Mouse (Mus musculus) forebrain, embryonic 11.5 days (tissue): Measurements from ENCODE around the gene Casp8ap2. TPM values are rescaled to one million over a fixed set of nuclear protein-coding genes. Genes with fewer than 3 reads are reported as not detected.

Experiments
- ATAC-seq: fragments of 200-750 bp; cut with Nextera tagmentation; replicated peaks from 2 replicates; pipeline ENCODE4 v1.8.0; 2017; ENCODE audit warnings: moderate TSS enrichment; ENCODE audit not compliant: low FRiP score
- DNase-seq: peaks from one replicate; pipeline ENCODE4 v3.0.0-alpha.2; 2017; ENCODE audit warnings: low spot score
- H3K27ac ChIP-seq: fragments of 300-500 bp; sonication (generic); 2 replicates; pipeline ENCODE4 v1.5.1; 2014; ENCODE audit warnings: low read depth, low read length
- H3K27me3 ChIP-seq: fragments of 300-500 bp; sonication (generic); 2 replicates; pipeline ENCODE4 v1.6.1; 2014; ENCODE audit warnings: mild to moderate bottlenecking, low read length, mixed read lengths; ENCODE audit not compliant: control insufficient read depth, insufficient read depth
- H3K36me3 ChIP-seq: fragments of 300-500 bp; sonication (generic); 2 replicates; pipeline ENCODE4 v1.6.1; 2014; ENCODE audit warnings: mild to moderate bottlenecking, low read length, moderate library complexity, mixed read lengths; ENCODE audit not compliant: control insufficient read depth, insufficient read depth
- H3K4me1 ChIP-seq: fragments of 300-500 bp; sonication (generic); replicated peaks from 2 replicates; pipeline ENCODE4 v1.6.1; 2014; ENCODE audit warnings: low read length, mixed read lengths; ENCODE audit not compliant: control insufficient read depth, insufficient read depth
- H3K4me2 ChIP-seq: fragments of 300-500 bp; sonication (generic); 2 replicates; pipeline ENCODE4 v1.6.1; 2014; ENCODE audit warnings: low read depth, mild to moderate bottlenecking, low read length, moderate library complexity, mixed read lengths; ENCODE audit not compliant: severe bottlenecking
- H3K4me3 ChIP-seq: fragments of 300-500 bp; sonication (generic); 2 replicates; pipeline ENCODE4 v1.5.1; 2014; ENCODE audit warnings: low read depth, low read length
- H3K9ac ChIP-seq: fragments of 300-500 bp; sonication (generic); 2 replicates; pipeline ENCODE4 v1.6.1; 2014; ENCODE audit warnings: low read length
- H3K9me3 ChIP-seq: fragments of 300-500 bp; sonication (generic); 2 replicates; pipeline ENCODE4 v1.6.1; 2016; ENCODE audit warnings: low read length, mixed read lengths; ENCODE audit not compliant: control insufficient read depth
- WGBS: fragments of 180-500 bp; shearing (Covaris S2); extraction: QIAGEN DNeasy Blood & Tissue Kit; methylation state at CpG from one replicate; pipeline ENCODE4 v1.1.7; 2014; 5-methylcytosine and 5-hydroxymethylcytosine counted together
- polyA plus RNA-seq: library from polyadenylated mRNA; unstranded; fragments of >200 nt; fragmentation: Nextera tagmentation; extraction: Ambion mirVana; gene quantifications from 2 replicates; pipeline ENCODE4 v1.2.1, GENCODE M21; 2014

Gene Casp8ap2
- polyA plus RNA-seq, 1 experiment from 2014 or later: 70.2 TPM

DNA sequence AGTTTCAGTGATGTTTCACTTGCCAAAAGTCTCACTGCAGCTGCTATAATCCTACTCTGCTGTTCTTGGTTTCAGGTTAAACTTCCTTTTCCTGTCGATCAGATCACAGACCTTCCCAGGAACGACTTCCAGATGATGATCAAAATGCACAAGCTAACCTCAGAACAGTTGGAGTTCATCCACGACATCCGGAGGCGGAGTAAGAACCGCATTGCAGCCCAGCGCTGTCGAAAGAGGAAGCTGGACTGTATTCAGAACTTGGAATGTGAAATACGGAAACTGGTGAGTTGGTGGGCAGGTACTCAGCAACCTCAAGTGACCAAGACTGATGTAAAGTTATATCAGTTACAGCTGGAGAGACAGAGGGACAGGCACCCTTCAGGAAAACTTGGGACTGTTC, 40.1 kb upstream of the Casp8ap2 start:
- no peak overlapping the region for H3K4me3 ChIP-seq
- H3K9ac ChIP-seq: no peak overlapping the region
- 82% methylated on average over 9 of the region's 9 CpGs for WGBS
- H3K27me3 ChIP-seq: no peaks in the 10 kb centered on the region
- H3K4me1 ChIP-seq: peaks cover 8% of the 10 kb centered on the region; the same call in 1 of the 2 replicates
- H3K4me2 ChIP-seq: no peak overlapping the region
- ATAC-seq (no peak), DNase-seq (no peak)
- H3K36me3 ChIP-seq: no peaks in the 10 kb centered on the region
- H3K27ac ChIP-seq: no peak overlapping the region
- no peaks in the 10 kb centered on the region for H3K9me3 ChIP-seq

DNA sequence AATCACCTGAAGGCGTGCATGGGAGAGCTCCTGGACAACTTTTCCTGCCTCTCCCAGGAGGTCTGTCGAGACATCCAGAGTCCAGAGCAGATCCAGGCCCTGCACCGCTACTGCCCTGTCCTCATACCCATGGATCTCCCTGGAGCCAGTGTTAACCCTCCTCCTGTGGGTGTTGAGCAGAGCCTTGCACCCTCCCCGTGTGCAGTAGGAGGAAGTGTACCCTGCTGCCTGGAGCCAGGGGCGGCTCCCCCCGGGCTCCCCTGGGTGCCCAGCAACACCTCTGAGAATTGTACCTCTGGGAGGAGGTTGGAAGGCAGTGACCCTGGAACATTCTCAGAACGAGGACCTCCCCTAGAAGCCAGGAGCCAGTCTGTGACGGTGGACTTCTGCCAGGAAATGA, 35.4 kb upstream of the Casp8ap2 start:
- H3K9ac ChIP-seq: no peak overlapping the region
- ATAC-seq (no peak), DNase-seq (no peak)
- H3K4me3 ChIP-seq: no peak overlapping the region
- H3K4me2 ChIP-seq: no peak overlapping the region
- H3K4me1 ChIP-seq: 0 out of 2 replicates have a peak, but pooled peaks cover 4% of the 10 kb centered on the region
- H3K27me3 ChIP-seq: no peaks in the 10 kb centered on the region
- H3K27ac ChIP-seq: no peak overlapping the region
- WGBS: 90% methylated on average over 8 of the region's 8 CpGs
- H3K9me3 ChIP-seq: no peaks in the 10 kb centered on the region
- no peaks in the 10 kb centered on the region for H3K36me3 ChIP-seq

DNA sequence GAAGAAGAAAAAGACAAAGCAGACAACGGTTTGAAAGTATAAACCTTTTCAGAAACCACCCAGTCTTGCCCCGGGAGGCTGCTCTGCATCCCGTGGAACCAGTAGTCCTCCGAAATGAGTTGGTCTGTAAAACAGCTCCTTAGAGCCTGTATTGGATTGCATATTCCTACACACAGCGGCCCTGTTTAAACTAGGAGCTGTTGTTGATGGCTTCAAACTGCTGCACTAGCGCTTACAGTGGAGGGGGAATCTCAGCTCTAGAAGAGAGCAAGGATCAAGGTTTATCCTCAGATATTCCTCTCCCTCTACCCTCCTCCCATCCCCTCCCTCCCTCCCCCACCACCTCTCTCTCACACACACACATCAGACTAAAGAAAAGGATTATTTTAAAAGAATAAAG, 31.1 kb upstream of the Casp8ap2 start:
- Histone ChIP-seq H3K36me3 (no peaks in the 10 kb centered on the region), H3K4me3 (no peak overlapping the region), H3K9ac (no peak overlapping the region), H3K27ac (no peak overlapping the region), H3K9me3 (no peaks in the 10 kb centered on the region), H3K4me2 (no peak overlapping the region), H3K4me1 (0 out of 2 replicates have a peak, but pooled peaks cover 4% of the 10 kb centered on the region), H3K27me3 (no peaks in the 10 kb centered on the region)
- 71% methylated on average over 6 of the region's 6 CpGs for WGBS
- no peak for ATAC-seq
- DNase-seq: no peak

DNA sequence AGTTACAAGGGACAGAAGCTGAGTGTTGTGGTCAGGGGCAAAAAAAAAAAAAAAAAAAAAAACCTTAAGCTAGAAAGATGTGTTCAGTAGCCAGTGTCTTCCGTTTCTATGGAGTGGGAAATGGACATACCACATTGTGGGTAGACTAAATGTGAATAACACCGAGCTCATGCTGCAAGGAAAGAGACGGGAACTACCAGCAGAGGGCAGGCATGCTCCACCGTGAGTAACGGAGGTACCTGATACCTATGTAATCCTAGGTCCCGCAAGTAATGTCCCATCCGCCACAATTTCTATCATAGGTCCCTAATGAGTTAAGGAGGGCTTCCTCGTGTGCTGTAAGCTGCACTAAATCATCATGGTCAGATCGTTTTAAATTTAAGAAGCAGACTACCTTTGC, 28.7 kb upstream of the Casp8ap2 start:
- peak; percentile 75 for DNase-seq

DNA sequence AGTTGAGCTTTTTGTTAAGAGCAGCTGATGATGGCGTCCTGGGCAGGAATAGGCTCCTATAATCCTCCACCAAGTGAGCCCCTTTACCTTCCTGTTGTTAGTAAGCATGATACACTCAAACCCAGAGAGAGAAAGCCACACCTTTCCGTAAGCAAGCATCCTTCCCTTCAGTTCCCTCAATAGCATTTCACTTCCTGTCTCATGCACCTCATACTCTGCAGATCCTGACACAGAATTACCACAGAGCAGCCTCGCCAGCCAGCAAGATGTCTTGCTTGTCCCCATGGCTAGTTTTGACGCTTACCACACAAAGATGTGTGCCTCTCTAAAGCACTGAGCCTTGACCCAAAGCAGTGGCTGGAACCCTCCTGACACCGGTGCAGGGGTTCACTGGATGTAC, 27.7 kb upstream of the Casp8ap2 start:
- WGBS: 87% methylated on average over 5 of the region's 5 CpGs
- ATAC-seq: no peak
- no peak overlapping the region for H3K9ac ChIP-seq

More for the DNA sequence above, 28.7 kb upstream of the Casp8ap2 start:
- no peaks in the 10 kb centered on the region for H3K36me3 ChIP-seq
- 0 out of 2 replicates have a peak, but pooled peaks cover 4% of the 10 kb centered on the region for H3K4me1 ChIP-seq
- no peak overlapping the region for H3K27ac ChIP-seq
- no peak for ATAC-seq
- no peaks in the 10 kb centered on the region for H3K27me3 ChIP-seq
- no peaks in the 10 kb centered on the region for H3K9me3 ChIP-seq
- no peak overlapping the region for H3K4me2 ChIP-seq
- H3K4me3 ChIP-seq: no peak overlapping the region
- H3K9ac ChIP-seq: no peak overlapping the region
- 12% methylated on average over 9 of the region's 9 CpGs for WGBS

DNA sequence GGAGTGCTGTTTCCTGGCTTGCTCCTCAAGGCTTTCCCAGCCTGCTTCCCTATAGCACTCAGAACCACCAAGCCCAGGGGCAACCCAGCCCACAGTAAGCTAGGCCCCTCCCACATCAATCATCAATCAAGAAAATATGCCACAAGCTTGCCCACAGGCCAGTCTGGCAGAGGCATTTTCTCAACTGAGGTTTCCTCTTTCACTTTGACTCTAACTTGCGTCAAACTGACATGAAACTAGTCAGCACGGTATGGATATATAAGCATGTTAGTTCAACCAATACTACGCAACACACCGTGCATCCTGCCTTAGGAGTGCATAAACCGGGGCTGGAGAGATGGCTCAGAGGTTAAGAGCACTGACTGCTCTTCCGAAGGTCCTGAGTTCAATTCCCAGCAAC, 27.0 kb upstream of the Casp8ap2 start:
- Histone ChIP-seq H3K36me3 (no peaks in the 10 kb centered on the region), H3K4me2 (no peak overlapping the region), H3K9me3 (no peaks in the 10 kb centered on the region), H3K27me3 (no peaks in the 10 kb centered on the region), H3K4me1 (no peaks in the 10 kb centered on the region), H3K27ac (no peak overlapping the region), H3K9ac (no peak overlapping the region), H3K4me3 (no peak overlapping the region)
- ATAC-seq: no peak
- 90% methylated on average over 6 of the region's 6 CpGs for WGBS
- DNase-seq: no peak

More for the DNA sequence above, 27.7 kb upstream of the Casp8ap2 start:
- Histone ChIP-seq H3K4me2 (no peak overlapping the region), H3K36me3 (no peaks in the 10 kb centered on the region), H3K27me3 (no peaks in the 10 kb centered on the region), H3K4me1 (no peaks in the 10 kb centered on the region), H3K4me3 (no peak overlapping the region), H3K27ac (no peak overlapping the region), H3K9me3 (no peaks in the 10 kb centered on the region)
- no peak for DNase-seq

DNA sequence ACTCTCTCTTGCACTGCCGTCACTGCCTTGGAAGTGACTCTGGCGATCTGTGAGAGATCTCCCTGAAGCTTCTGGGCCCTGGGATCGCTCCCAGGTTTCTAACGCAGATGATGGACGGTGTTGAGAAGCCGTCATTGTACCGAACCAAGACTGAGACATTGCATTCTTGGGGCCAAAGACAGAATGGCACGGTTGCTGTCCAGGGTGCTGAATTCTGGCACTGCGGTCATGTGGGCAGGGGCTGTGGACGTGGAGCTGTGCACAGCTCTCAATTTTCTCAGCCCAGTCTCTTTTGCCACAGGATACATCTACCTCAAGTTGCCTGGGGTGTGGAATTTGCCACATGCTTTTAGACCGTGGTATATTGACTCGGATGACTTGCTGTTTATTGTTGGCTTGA, 14.1 kb upstream of the Casp8ap2 start:
- Histone ChIP-seq H3K4me3 (no peak overlapping the region), H3K27me3 (no peaks in the 10 kb centered on the region), H3K9ac (no peak overlapping the region), H3K9me3 (no peaks in the 10 kb centered on the region), H3K36me3 (no peaks in the 10 kb centered on the region), H3K4me2 (no peak overlapping the region), H3K27ac (no peak overlapping the region), H3K4me1 (no peaks in the 10 kb centered on the region)
- ATAC-seq: no peak
- DNase-seq: peak; percentile 85
- WGBS: 27% methylated on average over 12 of the region's 12 CpGs

DNA sequence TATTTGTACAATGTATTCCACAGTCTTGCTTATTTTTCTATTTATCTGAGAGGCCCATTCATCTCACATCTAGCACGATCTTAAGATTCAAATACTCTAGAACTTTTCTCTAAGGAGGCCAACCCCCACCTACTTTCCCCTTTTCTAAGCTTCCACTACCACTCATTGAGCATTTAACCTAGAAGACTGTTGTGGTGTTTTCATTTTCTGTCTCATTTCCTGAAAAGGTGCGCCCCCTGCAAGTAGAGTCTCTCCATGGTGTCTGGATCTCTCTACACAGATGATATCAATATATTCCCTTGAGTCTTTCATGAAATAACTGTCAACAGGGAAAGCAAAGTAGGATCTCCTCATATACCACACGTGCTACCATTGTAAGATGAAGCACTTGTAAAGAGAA, 12.6 kb upstream of the Casp8ap2 start, which contains the start of gene Gja10:
Gja10 (minus strand) TSS at position 101 of the 400 bp plus-strand sequence.
- Histone ChIP-seq H3K27ac (no peak within 1 kb of the TSS), H3K36me3 (no peaks in the 10 kb centered on the region), H3K4me3 (no peak within 1 kb of the TSS), H3K4me1 (no peaks in the 10 kb centered on the region), H3K9ac (no peak within 1 kb of the TSS), H3K9me3 (no peaks in the 10 kb centered on the region), H3K4me2 (no peak within 1 kb of the TSS), H3K27me3 (no peaks in the 10 kb centered on the region)
- DNase-seq (no peak), ATAC-seq (no peak)
- 71% methylated on average over 3 of the region's 3 CpGs for WGBS

DNA sequence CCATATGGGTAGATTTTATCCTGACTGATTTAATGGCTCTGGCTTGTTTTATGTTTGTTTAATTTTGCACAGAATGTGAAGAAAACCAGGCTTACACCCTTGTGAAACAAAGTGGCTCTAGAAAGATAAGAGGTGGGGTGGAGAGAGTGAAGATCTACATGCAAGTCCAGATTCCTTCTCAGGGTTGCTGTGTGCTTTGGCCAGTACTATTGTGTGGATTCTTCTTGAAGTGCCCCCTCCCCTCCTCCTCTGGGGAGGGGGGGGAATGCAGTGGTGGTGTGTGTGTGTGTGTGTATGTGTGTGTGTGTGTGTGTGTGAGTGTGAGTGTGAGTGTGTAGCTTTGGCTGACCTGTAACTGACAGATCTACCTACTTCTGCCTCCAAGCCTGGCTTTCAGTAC, 6.4 kb downstream of the Casp8ap2 start:
- Histone ChIP-seq H3K9me3 (no peaks in the 10 kb centered on the region), H3K27me3 (no peaks in the 10 kb centered on the region), H3K4me2 (no peak overlapping the region), H3K27ac (no peak overlapping the region), H3K4me1 (peaks cover 3% of the 10 kb centered on the region; the same call in 1 of the 2 replicates), H3K9ac (no peak overlapping the region), H3K4me3 (no peak overlapping the region), H3K36me3 (no peaks in the 10 kb centered on the region; the same call in 1 of the 2 replicates)
- DNase-seq (no peak), ATAC-seq (no peak)
